Mouse (Mus musculus): Measurements from ENCODE around the gene Mgme1.

- TF ChIP-seq CTCF (IDR thresholded peaks at IDR 0.05; ENCODE audit: low read depth) (no peak), EP300 (IDR thresholded peaks at IDR 0.05; ENCODE audit: low read depth) (no peak)
These were observed 5.4 kb upstream of the Mgme1 start for GRCm38 (mm10) chr2:144265120-144265488.

Data from heart, postnatal 0 days (tissue).